Mouse (Mus musculus): ENCODE data around the gene Cflar.

The Cflar gene

DNA sequence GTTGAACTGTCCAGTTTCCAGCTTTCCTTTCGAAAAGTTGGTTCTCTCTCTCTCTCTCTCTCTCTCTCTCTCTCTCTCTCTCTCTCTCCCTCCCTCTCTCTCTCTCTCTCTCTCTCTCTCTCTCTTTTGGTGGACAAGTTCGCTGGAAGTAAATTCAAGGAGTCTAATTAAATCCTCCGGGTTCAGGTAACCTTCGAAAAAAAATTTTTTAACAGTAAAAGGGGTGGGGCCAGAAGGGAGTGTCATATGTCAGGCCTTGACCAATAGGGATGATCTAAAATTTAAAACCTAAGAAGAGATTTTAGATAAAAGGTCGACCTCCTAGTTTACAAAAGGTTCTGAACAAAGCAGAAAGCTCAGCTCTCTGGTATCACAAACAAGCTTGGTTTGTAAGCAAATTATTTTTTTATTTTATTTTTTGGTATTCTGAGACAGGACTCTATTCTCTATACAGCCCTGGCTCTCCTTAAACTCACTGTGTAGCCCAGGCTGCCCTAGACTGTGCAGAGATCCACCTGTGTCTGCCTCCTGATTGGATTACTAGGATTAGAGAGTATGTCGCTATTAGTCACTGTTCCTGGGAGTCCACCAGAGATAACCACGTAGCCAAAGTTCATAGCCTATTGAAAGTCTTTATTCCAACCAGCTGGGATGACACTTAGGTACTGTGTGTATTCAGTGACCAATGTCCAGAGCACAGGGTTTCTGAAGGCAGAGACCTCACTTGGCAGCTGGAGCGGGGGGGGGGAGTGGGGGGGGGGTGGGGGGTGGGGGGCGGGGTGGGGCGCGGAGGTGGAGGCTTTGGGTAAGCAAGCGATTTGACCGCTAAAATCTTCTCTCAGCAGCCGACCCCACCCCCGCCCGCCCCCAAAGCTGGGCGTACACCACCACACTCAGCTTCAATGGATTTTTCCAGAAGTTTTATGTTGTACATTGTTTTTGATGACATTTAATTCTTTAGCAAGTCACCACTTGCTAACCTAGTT is 1.1 kb downstream of the Cflar start:
- in situ Hi-C loops (cut with MboI), result no loop called here

GRCm38 (mm10) chr1:58713081-58713892 is 2.0 kb downstream of the Cflar start:
- in situ Hi-C loops (cut with MboI), result no loop called here

DNA sequence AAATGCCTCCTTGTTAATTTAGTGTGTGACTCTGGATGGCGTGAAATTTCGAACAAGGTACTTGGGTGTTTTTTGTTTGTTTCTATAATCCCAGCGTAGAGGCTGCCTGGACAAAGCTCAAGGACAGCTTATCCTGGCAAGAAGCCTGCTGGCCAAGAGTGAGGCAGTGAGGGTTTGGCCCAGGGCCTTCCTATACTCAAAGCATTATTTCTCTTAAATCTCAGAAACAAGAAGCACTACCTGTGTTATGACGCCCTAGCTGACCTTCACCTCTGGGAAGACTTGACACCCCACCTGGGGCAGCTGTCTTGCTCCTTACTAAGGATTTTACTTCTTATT is 2.6 kb downstream of the Cflar start:
- in situ Hi-C loops (cut with MboI), result no loop called here

DNA sequence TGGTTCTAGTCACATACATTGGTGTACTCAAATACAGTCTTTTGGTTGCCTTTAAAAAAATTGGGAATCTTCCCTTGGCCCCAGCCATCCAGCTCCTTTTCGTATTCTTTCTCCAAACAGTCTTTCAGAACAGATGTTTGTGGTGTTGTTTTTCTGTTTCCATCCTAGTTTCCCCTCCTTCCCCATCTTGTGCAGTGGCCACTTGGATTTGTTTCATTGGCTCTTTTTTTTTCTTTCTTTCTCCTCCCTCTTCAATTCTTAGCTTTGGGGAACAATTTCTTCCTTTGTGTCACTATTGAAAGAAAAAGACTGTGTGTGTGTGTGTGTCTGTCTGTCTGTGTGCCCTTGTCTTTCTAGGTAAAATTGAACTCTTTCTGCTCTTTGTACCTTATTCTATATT is 3.1 kb downstream of the Cflar start:
- in situ Hi-C loops (cut with MboI), result no loop called here

DNA sequence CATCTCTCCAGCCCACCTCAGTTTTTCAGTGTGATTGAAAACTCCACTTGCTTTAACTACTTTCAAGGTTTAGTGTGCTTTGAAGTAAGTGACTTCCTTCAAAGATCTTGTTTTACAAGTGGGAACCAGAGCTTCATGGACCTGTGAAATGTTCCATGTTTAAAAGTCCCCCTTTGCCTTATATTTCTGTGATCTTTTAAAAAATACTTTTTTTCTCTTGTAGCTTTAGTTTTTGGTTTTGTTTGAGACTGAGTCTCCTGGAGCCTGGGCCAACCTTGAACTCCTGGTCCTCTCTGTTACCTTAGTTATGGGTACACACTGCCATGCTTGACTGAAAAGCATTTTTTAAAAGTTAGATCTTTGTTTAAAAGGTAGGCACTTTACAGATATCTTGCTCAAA is 4.2 kb downstream of the Cflar start:
- in situ Hi-C loops (cut with MboI), result no loop called here

GRCm38 (mm10) chr1:58716162-58716882 is 5.0 kb downstream of the Cflar start:
- in situ Hi-C loops (cut with MboI), result no loop called here

- in situ Hi-C loops (cut with MboI), result no loop called here
Observed at GRCm38 (mm10) chr1:58716883-58717220, 5.5 kb downstream of the Cflar start.

DNA sequence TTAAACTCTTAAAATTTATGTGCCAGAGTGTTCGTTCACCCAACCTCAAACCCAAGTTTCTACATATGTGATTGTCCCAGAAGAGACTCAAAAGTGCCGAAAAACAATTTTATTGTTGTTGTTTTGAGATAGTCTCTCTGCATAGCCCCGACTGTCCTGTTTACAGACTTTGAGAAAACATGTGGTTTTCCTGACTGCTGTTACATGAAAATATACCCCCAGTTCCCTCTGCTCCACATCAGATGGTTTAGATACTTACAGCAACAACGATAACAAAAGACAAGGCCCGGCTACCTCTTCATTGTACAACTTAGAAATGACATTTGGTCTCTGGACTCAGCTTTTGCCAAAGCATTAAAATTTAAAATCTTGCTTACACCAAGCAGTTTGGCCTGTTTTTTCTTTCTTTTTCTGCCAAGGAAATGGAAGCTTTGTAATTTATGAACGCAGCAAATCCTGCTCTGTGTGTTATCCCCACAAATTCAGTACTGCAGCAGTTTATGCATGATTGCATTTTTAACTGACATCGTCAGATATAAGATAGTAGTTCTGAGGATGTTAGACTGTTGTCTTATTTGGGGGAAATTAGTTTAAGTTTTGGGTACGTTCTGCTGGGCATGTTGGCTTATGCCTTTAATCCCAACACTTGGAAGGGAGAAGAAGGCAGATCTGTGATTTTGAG is 6.4 kb downstream of the Cflar start:
- in situ Hi-C loops (cut with MboI), result no loop called here

GRCm38 (mm10) chr1:58719356-58719945 is 8.1 kb downstream of the Cflar start:
- in situ Hi-C loops (cut with MboI), result no loop called here

DNA sequence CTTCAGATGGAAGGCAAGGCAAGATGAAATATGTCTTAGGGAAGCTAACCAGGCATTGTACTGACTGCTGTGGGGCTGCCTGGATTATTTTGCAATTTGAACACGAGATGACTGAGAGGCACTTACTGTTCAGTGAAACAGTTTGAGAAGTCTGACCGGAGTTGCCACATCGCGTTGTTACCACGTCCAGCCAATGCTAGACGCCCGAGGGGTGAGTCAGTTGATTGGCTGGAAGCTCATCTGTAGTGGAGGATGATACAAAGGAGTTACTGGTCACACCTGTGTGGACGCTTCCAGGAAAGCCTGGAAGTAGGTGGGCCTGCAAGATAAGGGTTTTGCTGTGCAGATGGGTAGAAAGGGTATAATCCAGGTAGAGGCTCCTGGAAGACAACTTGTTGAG is 8.8 kb downstream of the Cflar start:
- in situ Hi-C loops (cut with MboI), result no loop called here

DNA sequence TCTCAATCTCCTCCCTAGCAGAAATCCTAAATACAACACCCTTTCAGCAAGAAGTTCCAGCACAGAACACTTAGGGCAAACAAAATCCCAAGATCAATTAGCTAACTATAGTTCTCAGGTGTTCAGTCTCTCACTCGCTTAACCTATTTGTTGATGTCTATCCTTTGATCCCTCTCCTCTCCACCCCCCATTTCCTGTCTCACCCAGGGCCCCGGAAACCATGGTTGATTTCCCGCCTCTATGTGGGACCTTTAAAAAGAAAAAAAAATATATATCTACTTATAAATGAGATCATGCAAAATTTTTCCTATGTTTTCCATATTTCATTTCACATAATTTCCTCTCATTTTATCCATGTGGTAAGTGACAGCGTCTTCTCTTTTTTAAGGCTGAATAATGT is 9.7 kb downstream of the Cflar start:
- in situ Hi-C loops (cut with MboI), result no loop called here

GRCm38 (mm10) chr1:58722115-58722938 is 11.0 kb downstream of the Cflar start:
- in situ Hi-C loops (cut with MboI), result no loop called here

- in situ Hi-C loops (cut with MboI), result no loop called here
Observed at GRCm38 (mm10) chr1:58723062-58723808, 11.9 kb downstream of the Cflar start.

GRCm38 (mm10) chr1:58723809-58724405 is 12.6 kb downstream of the Cflar start:
- in situ Hi-C loops (cut with MboI), result no loop called here

DNA sequence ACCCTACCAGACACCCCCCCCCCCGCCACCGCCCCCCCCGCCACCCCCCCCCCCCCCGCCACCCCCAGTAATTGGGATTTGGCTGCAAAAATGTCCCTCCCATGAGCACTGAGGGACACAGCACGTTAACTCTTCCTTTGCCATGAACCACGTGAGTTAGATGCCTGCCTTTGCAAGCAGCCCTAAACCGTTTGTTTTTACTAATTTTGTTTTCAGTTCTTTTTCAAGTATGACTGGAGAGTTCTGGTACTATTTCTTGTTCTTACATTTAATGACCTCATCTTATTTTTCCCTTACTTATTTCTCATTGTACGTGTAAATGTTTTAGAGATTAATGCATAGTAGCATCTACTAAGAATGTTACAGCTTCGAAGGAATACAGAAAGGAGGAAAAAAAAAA is 13.2 kb downstream of the Cflar start:
- in situ Hi-C loops (cut with MboI), result no loop called here

DNA sequence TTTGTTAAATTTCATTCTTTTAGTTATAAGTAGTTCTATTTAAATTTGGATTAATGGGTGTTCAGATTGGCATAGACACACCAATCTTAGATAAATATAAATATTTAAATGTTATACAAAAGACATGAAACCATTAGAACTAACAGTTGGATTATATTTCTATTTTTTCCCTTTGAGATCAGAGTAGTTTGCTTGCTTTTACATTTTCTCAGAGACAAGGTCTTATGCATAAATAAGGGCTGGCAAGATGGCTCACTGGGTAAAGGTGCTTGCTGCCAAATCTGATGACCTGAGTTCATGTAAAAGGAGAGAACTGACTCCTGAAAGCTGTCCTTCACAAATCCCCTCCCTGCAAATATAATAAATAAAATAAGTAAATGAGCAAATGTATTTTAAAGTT is 13.8 kb downstream of the Cflar start:
- in situ Hi-C loops (cut with MboI), result no loop called here

- in situ Hi-C loops (cut with MboI), result no loop called here
Observed at GRCm38 (mm10) chr1:58725767-58726166, 14.5 kb downstream of the Cflar start.

DNA sequence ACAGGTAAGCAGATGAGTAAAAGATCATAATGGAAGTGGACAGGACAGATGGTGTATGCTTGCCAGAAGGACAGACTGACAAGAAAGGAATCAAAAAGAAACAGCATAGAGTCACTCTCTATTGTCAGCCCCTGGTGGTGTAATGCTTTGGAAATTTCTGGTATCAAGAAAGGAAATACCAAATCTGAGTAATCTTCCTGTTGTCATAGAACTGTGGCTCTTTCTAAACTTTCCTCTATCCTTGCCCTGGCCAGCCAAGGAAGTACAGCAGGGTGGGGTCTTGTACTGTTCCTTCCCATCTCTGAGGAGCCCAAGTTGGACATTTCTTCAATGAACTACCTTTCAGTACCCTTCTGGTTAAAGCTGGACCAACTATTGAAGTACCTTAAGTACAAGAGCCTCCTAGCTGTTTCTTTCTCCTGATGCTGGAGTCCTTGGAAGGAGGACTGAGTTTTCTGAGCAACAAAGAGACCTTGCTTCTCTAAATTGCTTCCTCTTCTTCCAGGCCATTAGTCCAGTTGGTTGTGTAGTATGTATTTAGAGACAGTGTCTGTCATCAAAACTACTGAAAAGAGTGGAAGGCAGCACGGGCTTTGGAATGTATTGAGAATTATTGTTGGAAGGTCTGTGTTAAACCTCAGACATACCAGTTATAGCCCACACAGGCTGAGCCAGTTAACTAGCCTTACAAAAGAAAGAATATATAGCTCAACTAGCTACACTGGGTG is 15.9 kb downstream of the Cflar start:
- in situ Hi-C loops (cut with MboI), result no loop called here
